8 mouse cellular contexts compared by ENCODE assay signal in genomic region chr4:147219319-147220070, GRCm38 (mm10).
DNase-seq lines count a peak whose midpoint lies in the region; ATAC-seq and TF ChIP-seq lines count a peak whose summit lies in the region.
"Not testable (repeated sequence)": the region's sequence is repeated elsewhere in the genome, so short reads cannot be mapped to it uniquely, and the experiment has no call there.

No protein-coding gene starts in this region.

- intact Hi-C loops in left cerebral cortex, postnatal 36 days (cut with DNase I) = not testable (repeated sequence)

- not testable (repeated sequence) for H3K9ac ChIP-seq in embryonic facial prominence, embryonic 12.5 days; lung, embryonic 14.5 days; neural tube, embryonic 11.5 days (ENCODE audit: low read length)

- not testable (repeated sequence) for TF ChIP-seq POLR2A in bone marrow, adult 2 months (IDR thresholded peaks at IDR 0.05; ENCODE audit: borderline replicate concordance, control insufficient read depth, low read depth, low read length)

- H3K4me1 ChIP-seq in bone marrow, adult 2 months (ENCODE audit: control insufficient read depth, insufficient read depth, low read length); embryonic facial prominence, embryonic 12.5 days; heart, embryonic 10.5 days; lung, embryonic 14.5 days (ENCODE audit: insufficient read depth); neural tube, embryonic 11.5 days (ENCODE audit: control insufficient read depth, insufficient read depth, low read length): not testable (repeated sequence)

- 69% methylated on average over 51 of the region's 51 CpGs for WGBS in bone marrow, adult 2 months
- WGBS in embryonic facial prominence, embryonic 12.5 days = 67% methylated on average over 50 of the region's 51 CpGs
- WGBS in heart, embryonic 10.5 days = 65% methylated on average over 51 of the region's 51 CpGs
- WGBS in lung, embryonic 14.5 days = 63% methylated on average over 50 of the region's 51 CpGs
- 60% methylated on average over 48 of the region's 51 CpGs for WGBS in neural tube, embryonic 11.5 days

- H3K36me3 ChIP-seq in embryonic facial prominence, embryonic 12.5 days; heart, embryonic 10.5 days; lung, embryonic 14.5 days (ENCODE audit: insufficient read depth); neural tube, embryonic 11.5 days (ENCODE audit: control insufficient read depth, insufficient read depth, low read length): not testable (repeated sequence)

- H3K27ac ChIP-seq in bone marrow, adult 2 months (ENCODE audit: control insufficient read depth, insufficient read depth, low read depth, low read length, poor library complexity); embryonic facial prominence, embryonic 12.5 days; heart, embryonic 10.5 days; lung, embryonic 14.5 days (ENCODE audit: low read depth); neural tube, embryonic 11.5 days (ENCODE audit: low read depth, low read length): not testable (repeated sequence)

- H3K4me2 ChIP-seq in embryonic facial prominence, embryonic 12.5 days (replicated peaks) = peak overlapping the region; percentile 32; the same call in 1 of the 2 replicates
- H3K4me2 ChIP-seq in lung, embryonic 14.5 days = peak overlapping the region; percentile 40; the same call in 1 of the 2 replicates
- peak overlapping the region; percentile 29 for H3K4me2 ChIP-seq in neural tube, embryonic 11.5 days (ENCODE audit: low read depth)

- not testable (repeated sequence) for TF ChIP-seq CTCF in bone marrow, adult 2 months (IDR thresholded peaks at IDR 0.05; ENCODE audit: control insufficient read depth, insufficient read depth, low read length); lung, embryonic 14.5 days (IDR thresholded peaks at IDR 0.05; ENCODE audit: low read depth)

- peaks cover 16% of the 10 kb centered on the region for H3K9me3 ChIP-seq in embryonic facial prominence, embryonic 12.5 days
- peaks cover 21% of the 10 kb centered on the region for H3K9me3 ChIP-seq in heart, embryonic 10.5 days
- not testable (repeated sequence) for H3K9me3 ChIP-seq in lung, embryonic 14.5 days (ENCODE audit: low read depth, low read length); neural tube, embryonic 11.5 days (ENCODE audit: control insufficient read depth, low read length)

- peak; percentile 75 for DNase-seq in heart, embryonic 10.5 days (ENCODE audit: low spot score)
- peak; percentile 55 for DNase-seq in induced T-regulatory cell, adult 2 months (ENCODE audit: low read depth)
- DNase-seq in left cerebral cortex, postnatal 36 days (ENCODE audit: low spot score in 2 of 2) = peak; percentile 14 to 17
- not testable (repeated sequence) for DNase-seq in lung, embryonic 14.5 days
- DNase-seq in neural tube, embryonic 11.5 days (ENCODE audit: low spot score) = peak; percentile 10
- peak; percentile 49 for DNase-seq in testis, postnatal 10 days (ENCODE audit: low spot score)

- H3K4me3 ChIP-seq in bone marrow, adult 2 months (replicated peaks; ENCODE audit: control insufficient read depth, low read depth, low read length) = peak overlapping the region; percentile 50
- H3K4me3 ChIP-seq in embryonic facial prominence, embryonic 12.5 days = peak overlapping the region; percentile 18
- peak overlapping the region; percentile 48 for H3K4me3 ChIP-seq in heart, embryonic 10.5 days
- H3K4me3 ChIP-seq in lung, embryonic 14.5 days (ENCODE audit: low read depth, low read length) = peak overlapping the region; percentile 27
- peak overlapping the region; percentile 34 for H3K4me3 ChIP-seq in neural tube, embryonic 11.5 days (ENCODE audit: low read depth, low read length)

- ATAC-seq in embryonic facial prominence, embryonic 12.5 days (ENCODE audit: insufficient number of reproducible peaks, insufficient read depth, low FRiP score, low TSS enrichment); lung, embryonic 14.5 days (ENCODE audit: insufficient read depth); neural tube, embryonic 11.5 days (ENCODE audit: insufficient read depth, low FRiP score, low TSS enrichment): not testable (repeated sequence)

- not testable (repeated sequence) for H3K27me3 ChIP-seq in embryonic facial prominence, embryonic 12.5 days; heart, embryonic 10.5 days (ENCODE audit: insufficient read depth, poor library complexity, severe bottlenecking); lung, embryonic 14.5 days (ENCODE audit: insufficient read depth, low read length); neural tube, embryonic 11.5 days (ENCODE audit: control insufficient read depth, insufficient read depth, low read length)
